ENCODE assay signal across 8 mouse cellular contexts in genomic region chr8:112411213-112411612, GRCm38 (mm10).
DNase-seq lines count a peak whose midpoint lies in the region; ATAC-seq and TF ChIP-seq lines count a peak whose summit lies in the region.

No protein-coding gene starts in this region.

- no peaks in the 10 kb centered on the region for H3K4me1 ChIP-seq in midbrain, embryonic 14.5 days (ENCODE audit: control insufficient read depth, insufficient read depth, low read length)
- no peaks in the 10 kb centered on the region for H3K4me1 ChIP-seq in midbrain, embryonic 15.5 days
- H3K4me1 ChIP-seq in liver, embryonic 14.5 days (replicated peaks; ENCODE audit: control insufficient read depth in 2 of 2, insufficient read depth in 2 of 2, low read length in 1 of 2): no peaks in the 10 kb centered on the region
- H3K4me1 ChIP-seq in hindbrain, embryonic 12.5 days: no peaks in the 10 kb centered on the region

- H3K36me3 ChIP-seq in midbrain, embryonic 14.5 days (ENCODE audit: control insufficient read depth, insufficient read depth, low read length): no peaks in the 10 kb centered on the region
- H3K36me3 ChIP-seq in midbrain, embryonic 15.5 days (replicated peaks): no peaks in the 10 kb centered on the region
- H3K36me3 ChIP-seq in liver, embryonic 14.5 days (replicated peaks; ENCODE audit: control insufficient read depth, insufficient read depth, low read depth): no peaks in the 10 kb centered on the region
- H3K36me3 ChIP-seq in hindbrain, embryonic 12.5 days: no peaks in the 10 kb centered on the region

- WGBS in midbrain, embryonic 14.5 days: 29% methylated on average over 6 of the region's 6 CpGs
- 30% methylated on average over 6 of the region's 6 CpGs for WGBS in midbrain, embryonic 15.5 days
- 21% methylated on average over 6 of the region's 6 CpGs for WGBS in liver, embryonic 14.5 days (ENCODE audit: insufficient replicate concordance)
- WGBS in hindbrain, embryonic 12.5 days: 25% methylated on average over 6 of the region's 6 CpGs

- peak; percentile 6 to 20 for DNase-seq in frontal cortex, postnatal 36 days (ENCODE audit: low spot score in 2 of 2)
- DNase-seq in frontal cortex, postnatal 10 days (ENCODE audit: low spot score in 2 of 2): no peak
- peak; percentile 50 for DNase-seq in midbrain, embryonic 14.5 days
- DNase-seq in adrenal gland, adult 8-10 months: peak; percentile 2
- DNase-seq in embryo, embryonic 9.5 days (ENCODE audit: extremely low spot score): peak; percentile 45
- peak in 1 of 3 experiments; percentile 1 for DNase-seq in liver, embryonic 14.5 days (ENCODE audit: low read depth in 3 of 3, low spot score in 3 of 3)

- H3K27ac ChIP-seq in midbrain, embryonic 14.5 days (replicated peaks; ENCODE audit: low read depth, low read length): no peak overlapping the region
- H3K27ac ChIP-seq in midbrain, embryonic 15.5 days: no peak overlapping the region
- H3K27ac ChIP-seq in liver, embryonic 14.5 days: no peak overlapping the region
- H3K27ac ChIP-seq in hindbrain, embryonic 12.5 days: no peak overlapping the region

- TF ChIP-seq EP300 in liver, embryonic 14.5 days (IDR thresholded peaks at IDR 0.05; ENCODE audit: low read depth): no peak

- no peak for ATAC-seq in midbrain, embryonic 14.5 days (ENCODE audit: low FRiP score, low TSS enrichment)
- ATAC-seq in midbrain, embryonic 15.5 days (replicated peaks): no peak
- no peak for ATAC-seq in liver, embryonic 14.5 days (ENCODE audit: insufficient read depth)
- ATAC-seq in hindbrain, embryonic 12.5 days (ENCODE audit: low FRiP score): no peak

- H3K4me3 ChIP-seq in midbrain, embryonic 14.5 days (replicated peaks; ENCODE audit: low read depth, low read length): no peak overlapping the region
- no peak overlapping the region for H3K4me3 ChIP-seq in midbrain, embryonic 15.5 days
- H3K4me3 ChIP-seq in liver, embryonic 14.5 days (ENCODE audit: insufficient read depth in 1 of 2, low read depth in 2 of 2, low read length in 2 of 2): no peak overlapping the region
- no peak overlapping the region for H3K4me3 ChIP-seq in hindbrain, embryonic 12.5 days

- no peak overlapping the region for H3K4me2 ChIP-seq in midbrain, embryonic 14.5 days (ENCODE audit: low read length)
- no peak overlapping the region for H3K4me2 ChIP-seq in midbrain, embryonic 15.5 days
- no peak overlapping the region for H3K4me2 ChIP-seq in liver, embryonic 14.5 days (ENCODE audit: low read depth)
- H3K4me2 ChIP-seq in hindbrain, embryonic 12.5 days (replicated peaks): no peak overlapping the region

- TF ChIP-seq CTCF in liver, embryonic 14.5 days (IDR thresholded peaks at IDR 0.05; ENCODE audit: low read depth): peak; percentile 73

- H3K27me3 ChIP-seq in midbrain, embryonic 14.5 days (ENCODE audit: control insufficient read depth, insufficient read depth, low read length): no peaks in the 10 kb centered on the region
- H3K27me3 ChIP-seq in midbrain, embryonic 15.5 days (replicated peaks): no peaks in the 10 kb centered on the region
- H3K27me3 ChIP-seq in liver, embryonic 14.5 days (ENCODE audit: control insufficient read depth, insufficient read depth, low read length): no peaks in the 10 kb centered on the region
- no peaks in the 10 kb centered on the region for H3K27me3 ChIP-seq in hindbrain, embryonic 12.5 days

- no peaks in the 10 kb centered on the region for H3K9me3 ChIP-seq in midbrain, embryonic 14.5 days (ENCODE audit: control insufficient read depth, low read length)
- H3K9me3 ChIP-seq in midbrain, embryonic 15.5 days: no peaks in the 10 kb centered on the region
- H3K9me3 ChIP-seq in liver, embryonic 14.5 days (ENCODE audit: control insufficient read depth, low read length): no peaks in the 10 kb centered on the region; the same call in 1 of the 2 replicates
- H3K9me3 ChIP-seq in hindbrain, embryonic 12.5 days (replicated peaks): 0 out of 2 replicates have a peak, but pooled peaks cover 3% of the 10 kb centered on the region

- H3K9ac ChIP-seq in midbrain, embryonic 14.5 days (replicated peaks; ENCODE audit: low read length): no peak overlapping the region
- H3K9ac ChIP-seq in midbrain, embryonic 15.5 days: no peak overlapping the region
- H3K9ac ChIP-seq in liver, embryonic 14.5 days (replicated peaks): no peak overlapping the region
- H3K9ac ChIP-seq in hindbrain, embryonic 12.5 days: no peak overlapping the region

Comparison
In these comparisons a context has a peak if more than half of its experiments do, and no peak if none do; other contexts are left out.
1. DNase-seq: peak in frontal cortex, postnatal 36 days (2 of 2), midbrain, embryonic 14.5 days (single experiment), adrenal gland, adult 8-10 months (single experiment) and embryo, embryonic 9.5 days (single experiment); none in frontal cortex, postnatal 10 days (0 of 2).